Mouse (Mus musculus) left cerebral cortex, postnatal 10 days (tissue): Measurements from ENCODE around the gene Sertad1. TPM values are rescaled to one million over a fixed set of nuclear protein-coding genes. Genes with fewer than 3 reads are reported as not detected.

Experiments
- DNase-seq, 2 experiments: peaks; one replicate each; pipeline ENCODE4 v3.0.0; 2021 to 2022; ENCODE audit warnings: low spot score in 2 of 2, mixed read lengths in 1 of 2; ENCODE audit errors: extremely low spot score in 1 of 2
- intact Hi-C: fragments of 180-260 bp; cut with DNase I; formaldehyde crosslinking; loops from one replicate; pipeline ENCODE4 v1.15.1; 2025
- total RNA-seq, 2 experiments: library from RNA; stranded (reverse); gene quantifications; 2 replicates each; pipeline ENCODE4 v1.2.3; 2021

Gene Sertad1
- total RNA-seq: 1 to 10 TPM; 6.0 to 7.0 TPM

- peak; percentile 99 to 100 for DNase-seq
- intact Hi-C loops: no loop called here
Measured at GRCm38 (mm10) chr7:27486770-27487697, at the start of gene Sertad1. Sertad1 (plus strand) TSS chr7:27486910.

DNA sequence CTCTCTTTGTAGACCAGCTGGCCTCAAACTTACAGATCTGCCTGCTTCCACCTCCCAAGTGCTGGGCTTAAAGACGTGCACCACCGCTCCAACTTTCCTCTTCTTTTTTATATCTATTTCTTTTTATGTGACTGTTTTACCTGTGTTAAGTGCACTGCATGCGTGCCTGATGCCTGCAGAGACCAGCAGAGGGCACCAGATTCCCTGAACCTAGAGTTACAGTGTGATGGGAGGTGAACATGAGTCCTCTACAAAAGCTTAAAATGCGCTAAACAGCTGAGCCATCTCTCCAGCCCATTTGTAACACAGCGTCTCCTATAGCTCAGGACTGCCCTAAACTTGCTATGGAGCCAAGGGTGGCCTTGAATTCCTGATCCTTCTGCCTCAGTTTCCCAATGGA lies 49.2 kb upstream of the Sertad1 start:
- no peak for DNase-seq
- intact Hi-C loops: no loop called here

DNA sequence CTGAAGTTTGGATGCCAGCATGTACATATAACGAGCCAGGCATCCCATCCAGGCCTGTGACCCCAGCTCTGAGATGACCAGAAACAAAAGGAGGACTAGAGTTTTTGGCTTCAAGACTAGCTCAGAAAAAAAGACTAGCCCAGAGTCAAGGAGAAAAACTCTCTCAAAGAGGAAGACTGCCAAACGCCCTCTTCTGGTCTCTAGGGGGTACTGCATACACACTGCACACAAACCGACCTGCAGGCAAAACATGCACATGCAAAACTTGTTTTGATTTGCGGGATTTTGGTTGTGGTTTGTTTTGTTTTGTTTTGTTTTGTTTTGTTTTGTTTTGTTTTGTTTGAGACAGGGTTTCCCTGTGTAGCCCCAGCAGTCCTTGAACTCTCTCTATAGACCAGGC lies 46.7 kb upstream of the Sertad1 start:
- intact Hi-C loops: no loop called here
- DNase-seq: no peak

GRCm38 (mm10) chr7:27446051-27446450 lies 40.7 kb upstream of the Sertad1 start:
- peak; percentile 28 to 53 for DNase-seq
- intact Hi-C loops: no loop called here

- intact Hi-C loops: no loop called here
- DNase-seq: peak; percentile 65 to 86
Measured at GRCm38 (mm10) chr7:27446521-27447418, 39.9 kb upstream of the Sertad1 start.

DNA sequence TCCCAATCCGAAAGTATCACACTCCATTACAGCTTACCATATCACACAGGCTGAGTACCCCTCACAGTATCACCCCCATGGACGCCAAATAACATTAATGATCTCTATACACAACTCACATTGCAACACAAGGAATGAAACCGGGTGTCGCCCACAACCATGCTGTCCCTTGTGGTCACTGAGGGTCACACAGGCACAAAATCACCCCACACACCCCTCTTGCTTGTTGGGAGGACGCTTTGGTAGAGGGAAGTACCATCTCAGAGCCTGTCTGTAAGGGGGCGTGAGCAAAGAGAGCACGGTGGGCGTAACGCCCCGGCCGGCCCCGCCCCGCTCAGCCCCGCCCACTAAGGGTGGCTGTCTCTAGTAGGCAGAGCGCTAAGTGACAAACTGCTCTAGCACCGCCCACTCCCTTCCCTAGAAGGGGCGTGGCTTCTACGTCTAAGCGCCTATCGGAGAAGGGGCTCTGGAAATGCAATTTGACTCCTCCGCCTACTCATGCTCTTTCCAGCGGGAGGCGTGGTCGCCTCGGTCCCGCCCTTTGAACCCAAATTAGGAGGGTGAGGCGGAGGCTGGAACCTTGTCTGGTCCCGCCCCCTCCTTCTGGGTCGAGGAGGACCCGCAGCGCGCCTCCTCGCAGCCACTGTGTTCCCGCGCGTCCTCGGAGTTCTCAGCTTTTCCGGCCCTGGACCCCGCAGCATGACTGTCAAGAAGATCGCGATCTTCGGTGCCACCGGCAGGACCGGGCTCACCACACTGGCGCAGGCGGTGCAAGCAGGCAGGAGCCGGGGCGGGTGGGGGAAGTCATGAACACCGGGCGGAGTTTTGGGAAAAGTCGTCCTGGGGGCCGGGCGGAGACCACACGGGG lies 39.1 kb upstream of the Sertad1 start, which contains the start of the genes Sptbn4 and Blvrb:
Sptbn4 (minus strand) TSS at position 268 of the 868 bp plus-strand sequence.
Blvrb (plus strand) TSS at position 560 of the 868 bp plus-strand sequence.
- intact Hi-C loops: no loop called here

GRCm38 (mm10) chr7:27448421-27449206 lies 38.1 kb upstream of the Sertad1 start:
- peak in 1 of 2 experiments; percentile 64 for DNase-seq

More for the DNA sequence above, 39.1 kb upstream of the Sertad1 start, which contains the start of the genes Sptbn4 and Blvrb:
- DNase-seq: peak; percentile 98 to 99

DNA sequence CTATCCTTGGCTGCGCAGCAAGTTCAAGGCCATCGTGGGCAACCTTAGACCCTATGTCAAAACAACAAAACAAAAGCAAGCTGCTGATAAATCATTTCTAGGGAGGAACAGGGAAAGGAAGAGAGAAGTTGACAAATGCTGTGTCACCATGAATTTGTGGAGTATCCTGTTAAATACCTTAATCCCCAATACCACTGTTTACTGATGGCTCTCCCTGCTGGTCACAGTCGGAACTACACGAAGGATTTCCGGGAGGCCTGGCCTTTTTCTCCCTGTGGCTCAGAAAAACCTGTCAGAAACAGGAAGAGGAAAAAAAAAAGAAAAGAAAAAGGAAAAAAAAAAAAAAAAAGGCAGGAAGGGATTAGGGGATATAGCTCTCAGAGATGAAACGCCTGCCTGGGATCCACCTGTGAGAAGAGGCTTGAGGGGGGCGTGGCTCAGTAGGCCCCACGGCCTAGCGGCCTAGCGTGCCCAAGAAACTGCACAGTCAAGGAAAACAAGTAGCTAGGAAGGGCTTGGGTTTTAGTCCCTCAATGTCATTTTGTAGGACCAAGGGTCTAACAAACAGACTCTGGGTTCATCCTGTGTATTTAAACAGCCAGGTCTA lies 37.4 kb upstream of the Sertad1 start:
- intact Hi-C loops: no loop called here
- peak; percentile 47 to 74 for DNase-seq

More at GRCm38 (mm10) chr7:27448421-27449206, 38.1 kb upstream of the Sertad1 start:
- intact Hi-C loops: no loop called here

DNA sequence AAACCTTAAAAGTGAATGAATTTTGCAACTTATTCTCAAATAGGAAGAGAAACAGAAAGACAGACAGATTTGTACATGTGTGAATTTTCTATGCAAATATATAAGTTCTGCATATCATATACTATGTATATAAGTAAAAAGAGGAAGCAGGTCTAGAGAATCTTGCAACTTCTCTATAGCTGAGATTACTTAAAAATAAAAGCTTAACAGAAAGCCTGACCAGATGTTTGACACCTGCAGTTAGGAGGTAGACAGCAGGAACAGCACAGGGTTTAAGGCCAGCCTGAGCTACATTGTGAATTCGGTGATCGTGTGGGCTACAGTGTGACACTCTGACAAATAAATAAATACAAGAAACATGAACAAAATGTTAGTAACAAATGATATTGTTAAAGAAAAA lies 35.4 kb upstream of the Sertad1 start:
- DNase-seq: no peak
- intact Hi-C loops: no loop called here

- no peak for DNase-seq
- intact Hi-C loops: no loop called here
Measured at GRCm38 (mm10) chr7:27452206-27452770, 34.4 kb upstream of the Sertad1 start.

DNA sequence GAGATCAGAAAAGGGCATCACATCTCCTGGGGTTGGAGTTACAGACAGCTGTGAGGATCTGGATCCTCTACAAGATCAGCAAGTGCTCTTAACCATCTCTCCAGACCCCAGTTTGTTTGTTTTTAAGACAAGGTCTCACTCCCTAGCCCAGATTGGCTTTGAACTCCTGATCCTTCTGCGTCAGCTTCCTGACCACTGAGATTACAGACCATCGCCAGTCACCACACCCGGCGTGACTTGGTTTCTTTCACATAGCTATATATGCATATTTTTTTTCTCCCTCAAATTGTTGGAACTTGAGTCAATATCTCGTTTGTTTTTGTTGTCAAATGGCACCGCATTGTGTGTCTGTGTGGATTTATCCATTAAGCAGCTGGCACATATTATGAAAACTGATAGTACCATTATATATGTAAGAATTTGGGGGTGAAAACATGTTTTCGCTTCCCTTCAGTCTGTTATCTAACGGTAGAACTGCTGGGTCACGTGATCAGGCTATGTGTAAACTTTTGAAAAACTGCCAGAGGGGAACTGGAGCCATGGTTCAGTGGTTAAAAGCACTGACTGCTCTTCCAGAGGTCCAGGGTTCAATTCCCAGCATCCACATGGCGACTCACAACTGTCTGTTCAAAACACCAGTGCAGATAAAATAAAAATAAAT lies 32.1 kb upstream of the Sertad1 start:
- no peak for DNase-seq
- intact Hi-C loops: no loop called here

DNA sequence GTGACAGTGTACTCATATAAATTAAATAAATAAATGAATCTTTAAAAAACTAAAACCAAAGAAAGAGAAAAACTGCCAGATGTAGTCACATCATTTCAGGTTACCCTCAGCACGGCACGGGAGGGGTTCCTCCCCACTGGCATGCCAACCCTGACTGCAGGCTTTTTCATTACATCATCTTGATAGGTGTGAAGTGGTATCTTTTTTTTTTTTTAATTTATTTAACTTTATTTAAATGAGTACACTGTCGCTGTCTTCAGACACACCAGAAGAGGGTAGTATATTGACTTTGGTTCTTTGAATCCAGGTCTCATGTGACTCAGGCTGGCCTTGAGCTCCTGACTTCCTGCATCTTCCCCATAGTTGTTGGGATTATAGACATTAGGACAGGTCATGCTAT lies 31.4 kb upstream of the Sertad1 start:
- no peak for DNase-seq
- intact Hi-C loops: no loop called here

- no peak for DNase-seq
Measured at GRCm38 (mm10) chr7:27458614-27459013, 28.1 kb upstream of the Sertad1 start.

GRCm38 (mm10) chr7:27459640-27460039 lies 27.1 kb upstream of the Sertad1 start:
- intact Hi-C loops: no loop called here
- DNase-seq: no peak

More at GRCm38 (mm10) chr7:27458614-27459013, 28.1 kb upstream of the Sertad1 start:
- intact Hi-C loops: no loop called here

GRCm38 (mm10) chr7:27460477-27460876 lies 26.2 kb upstream of the Sertad1 start:
- intact Hi-C loops: no loop called here
- no peak for DNase-seq

DNA sequence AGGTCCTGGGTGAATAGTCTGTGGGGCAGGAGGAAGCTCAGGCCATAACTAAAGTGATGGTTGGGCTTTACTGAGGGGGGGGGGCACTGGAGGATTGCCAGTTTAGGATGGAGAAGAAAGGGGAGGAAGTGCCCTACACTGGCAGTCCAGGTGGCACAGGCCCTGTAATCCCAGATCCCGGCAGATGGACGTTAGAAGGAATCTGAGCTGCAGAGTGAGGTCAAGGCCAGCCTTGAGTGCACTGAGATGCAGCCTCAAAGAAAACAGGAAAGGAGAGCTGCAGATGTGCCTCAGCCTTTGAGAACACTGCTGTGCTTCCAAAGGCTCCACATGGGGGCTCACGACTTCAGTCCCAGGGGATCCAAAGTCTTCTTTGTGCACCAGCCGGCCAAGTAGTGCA lies 19.1 kb upstream of the Sertad1 start:
- intact Hi-C loops: no loop called here
- no peak for DNase-seq
